Mouse (Mus musculus) frontal cortex, postnatal 14 days (tissue): ENCODE measurements around the gene Scrg1.
"Not testable (repeated sequence)": the region's sequence is repeated elsewhere in the genome, so short reads cannot be mapped to it uniquely, and the experiment has no call there.

ENCODE experiments used
- DNase-seq, 2 experiments: peaks; one replicate each; pipeline ENCODE4 v3.0.0; 2022; ENCODE audit warnings: low spot score in 2 of 2

The Scrg1 gene

DNA sequence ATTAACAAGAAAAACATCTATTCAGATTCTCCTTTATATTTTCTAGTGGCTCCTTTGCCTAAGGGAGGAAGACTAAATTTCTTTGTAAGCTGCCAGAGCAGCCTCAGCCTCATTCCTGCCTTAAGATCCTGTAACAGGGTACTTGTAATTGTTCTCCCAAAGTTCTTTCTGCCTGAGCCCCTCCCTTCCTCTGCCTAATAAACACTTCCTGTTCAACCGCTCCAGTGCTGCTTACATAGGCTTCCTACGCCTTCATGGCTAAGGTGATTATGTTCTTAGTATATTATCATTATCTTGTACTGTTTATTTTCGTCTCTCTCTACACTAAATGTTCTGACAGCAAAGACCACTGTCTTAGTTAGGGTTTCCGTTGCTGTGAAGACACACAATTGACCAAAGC lies 52.9 kb downstream of the Scrg1 start:
- no peak for DNase-seq

DNA sequence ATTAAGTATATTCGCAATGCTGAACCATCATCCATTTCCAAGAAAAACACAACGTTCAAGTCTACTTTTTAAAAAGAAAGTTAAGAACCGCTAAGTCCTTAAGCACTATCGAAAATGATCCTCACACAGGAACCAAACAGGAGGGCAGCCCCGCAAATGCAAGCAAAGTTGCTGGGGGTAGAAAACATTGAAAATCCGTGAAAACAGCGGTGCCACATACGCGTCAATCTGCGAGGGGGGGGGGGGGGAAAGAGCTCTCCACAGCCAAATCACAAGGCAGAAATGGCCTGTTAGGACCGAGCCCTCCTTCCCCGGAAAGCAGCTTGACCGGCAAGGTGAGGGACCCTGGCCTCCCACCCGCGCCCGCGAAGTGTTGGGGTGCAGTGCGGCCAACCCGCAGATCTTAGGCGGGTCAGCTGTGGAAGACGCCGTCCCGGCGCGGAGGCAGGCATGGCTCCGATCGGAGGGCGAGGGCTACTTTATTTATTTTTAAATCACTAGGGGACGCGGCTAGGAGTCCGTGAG lies 55.1 kb downstream of the Scrg1 start:
- DNase-seq = no peak

DNA sequence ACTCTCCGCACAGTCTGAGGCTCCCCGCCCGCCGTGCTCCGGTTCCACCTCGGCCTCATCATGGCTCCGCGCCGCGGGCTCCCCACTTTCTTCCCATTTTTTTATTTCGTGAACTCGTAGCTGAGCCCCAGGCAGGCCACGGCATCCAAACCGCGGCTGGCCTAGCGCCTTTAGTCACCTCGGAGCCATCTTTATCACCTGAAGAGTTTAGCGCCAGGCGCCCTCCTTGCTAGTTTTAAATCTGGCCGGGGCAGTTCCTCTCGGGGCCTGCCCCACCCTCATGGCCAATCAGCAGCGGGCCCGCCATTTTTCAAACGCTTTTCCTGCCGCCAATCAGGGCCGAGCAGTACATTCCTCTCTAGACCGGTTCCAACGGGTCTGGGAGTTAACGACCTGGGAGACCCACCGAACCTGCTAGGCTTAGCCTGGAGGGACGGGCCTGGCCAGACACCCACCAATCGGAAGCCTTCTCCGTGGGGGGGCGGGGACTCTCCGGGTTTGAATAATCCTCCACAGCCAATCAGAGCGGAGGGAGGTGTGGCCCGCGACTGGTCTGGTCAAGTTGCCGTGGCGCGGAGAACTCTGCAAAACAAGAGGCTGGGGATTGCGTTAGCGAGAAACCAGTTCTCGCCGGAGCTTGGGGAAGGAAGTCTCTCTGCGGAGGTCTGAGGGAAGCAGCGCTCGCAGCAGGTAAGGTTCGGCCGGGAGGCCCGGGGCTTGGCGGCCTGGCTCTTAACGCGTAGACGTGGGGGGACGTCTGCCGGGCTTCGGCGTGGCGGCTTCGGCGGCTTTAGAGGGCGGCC lies 55.8 kb downstream of the Scrg1 start, which contains the start of gene Hmgb2:
Gene Hmgb2 (plus strand): TSS at position 592 of the 803 bp plus-strand sequence.
- peak; percentile 99 to 100 for DNase-seq

DNA sequence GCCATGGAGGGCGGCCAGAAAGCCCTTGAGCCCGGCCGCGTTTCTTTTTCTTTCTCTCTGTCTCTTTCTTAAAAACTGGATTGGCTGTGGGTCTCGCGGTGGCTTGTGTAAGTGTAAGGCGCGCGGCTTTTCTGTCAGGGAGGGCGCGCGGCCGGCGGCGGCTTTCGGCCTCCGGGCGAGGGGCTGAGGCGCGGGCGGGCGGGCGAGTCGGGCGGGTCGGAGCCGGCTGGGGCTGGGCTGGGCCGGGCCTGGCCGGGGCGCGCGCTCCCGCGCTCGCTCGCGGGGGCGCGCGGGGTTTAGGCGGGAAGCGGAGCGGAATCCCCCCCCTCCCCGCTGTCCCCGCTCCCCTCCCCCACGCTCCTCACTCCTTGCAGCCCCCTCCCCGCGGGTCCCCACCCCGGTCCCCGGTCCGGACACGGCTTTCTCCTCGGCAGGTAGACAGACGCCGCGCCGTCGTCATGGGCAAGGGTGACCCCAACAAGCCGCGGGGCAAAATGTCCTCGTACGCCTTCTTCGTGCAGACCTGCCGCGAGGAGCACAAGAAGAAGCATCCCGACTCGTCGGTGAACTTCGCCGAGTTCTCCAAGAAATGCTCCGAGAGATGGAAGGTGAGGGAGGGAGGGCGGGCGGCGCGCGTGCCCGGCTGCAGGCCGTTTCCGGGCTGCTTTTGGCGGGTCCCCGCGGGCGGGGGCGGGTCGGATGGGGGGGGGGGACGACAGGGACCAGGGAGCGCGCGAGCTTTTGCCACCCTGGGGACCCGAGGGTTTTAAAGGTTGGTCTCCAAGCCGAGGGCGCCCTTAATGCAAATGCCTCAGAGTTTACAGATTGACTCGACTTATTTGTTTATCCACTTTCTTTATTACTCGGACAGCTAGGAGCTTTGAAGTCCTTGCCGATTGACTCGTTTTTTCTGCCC lies 56.7 kb downstream of the Scrg1 start:
- peak in 1 of 2 experiments; percentile 20 for DNase-seq

DNA sequence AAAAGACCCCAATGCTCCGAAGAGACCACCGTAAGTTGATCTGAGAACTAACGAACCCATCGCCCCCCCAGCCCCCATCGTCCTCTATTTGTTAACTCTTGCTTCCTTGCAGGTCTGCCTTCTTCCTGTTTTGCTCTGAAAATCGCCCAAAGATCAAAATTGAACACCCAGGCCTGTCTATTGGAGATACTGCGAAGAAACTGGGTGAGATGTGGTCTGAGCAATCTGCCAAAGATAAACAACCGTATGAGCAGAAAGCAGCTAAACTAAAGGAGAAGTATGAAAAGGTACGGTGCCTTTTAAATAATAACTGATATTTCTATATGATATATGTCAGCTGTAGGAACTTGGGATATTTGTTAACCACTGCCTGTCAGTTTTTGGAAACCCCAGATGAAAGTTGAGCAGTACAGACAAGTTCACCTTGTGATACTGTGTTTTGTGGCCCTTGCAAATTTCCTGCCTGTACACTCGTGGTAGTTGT lies 57.5 kb downstream of the Scrg1 start:
- DNase-seq = not testable (repeated sequence)

DNA sequence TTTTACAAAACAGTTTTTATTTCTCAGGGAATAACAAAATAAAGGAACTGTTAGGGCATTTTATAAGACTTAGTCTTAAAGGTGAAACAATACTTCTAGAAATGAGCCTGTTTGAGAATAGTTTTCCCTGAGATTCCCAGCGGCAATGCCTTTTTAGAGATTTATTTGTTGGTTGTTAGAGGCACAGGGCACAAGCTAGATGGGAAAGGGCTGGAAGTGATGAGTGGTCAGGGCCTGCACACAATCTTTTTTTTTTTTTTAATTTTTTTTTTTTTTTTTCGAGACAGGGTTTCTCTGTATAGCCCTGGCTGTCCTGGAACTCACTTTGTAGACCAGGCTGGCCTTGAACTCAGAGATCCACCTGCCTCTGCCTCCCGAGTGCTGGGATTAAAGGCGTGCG lies 61.0 kb downstream of the Scrg1 start:
- not testable (repeated sequence) for DNase-seq

DNA sequence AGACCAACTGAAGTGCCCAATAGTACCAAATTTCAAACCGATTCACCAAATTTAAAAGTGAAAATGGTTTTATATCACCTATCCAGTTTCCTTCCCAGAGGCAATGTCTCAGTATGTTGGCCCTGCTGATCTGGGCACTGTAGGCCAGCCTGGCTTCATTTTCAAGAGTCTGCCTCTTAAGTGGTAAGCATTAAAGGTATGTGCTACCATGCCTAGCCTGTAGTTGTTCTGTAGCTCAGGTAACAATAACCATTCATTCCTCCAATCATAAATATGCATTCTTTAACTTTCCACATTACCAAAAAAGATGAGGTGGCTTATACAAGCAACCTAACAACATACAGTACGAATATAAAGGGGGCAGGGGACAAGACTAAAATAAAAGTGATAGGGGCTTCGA lies 62.0 kb downstream of the Scrg1 start:
- no peak for DNase-seq

DNA sequence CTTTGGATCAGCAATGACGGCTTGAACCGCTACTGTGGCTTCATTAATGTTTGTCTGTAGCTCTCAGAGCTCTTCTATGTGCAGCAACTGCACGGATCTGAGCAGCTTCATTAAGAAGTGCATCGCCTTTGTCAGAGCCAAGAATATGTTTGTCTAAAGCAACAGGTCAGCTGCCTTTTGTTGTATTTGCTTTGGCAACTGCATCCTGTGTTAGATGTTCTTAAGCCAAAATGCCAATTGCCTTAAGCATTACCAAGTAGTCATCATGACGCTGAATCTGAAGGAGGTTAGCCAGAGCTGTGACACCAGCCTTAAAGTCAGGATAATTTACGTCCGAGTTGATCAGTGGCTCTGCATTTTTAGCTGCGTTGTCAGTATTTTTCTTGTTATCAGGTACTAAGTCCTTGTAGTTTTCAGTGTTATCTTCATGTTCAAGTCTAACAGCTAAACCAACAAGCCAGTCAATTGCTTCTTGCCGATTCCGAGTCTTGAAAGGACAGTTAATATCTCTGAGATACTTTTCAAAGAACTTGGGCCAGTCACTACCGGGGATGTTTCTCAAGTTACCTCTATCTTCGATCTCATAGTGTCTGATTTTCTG lies 64.6 kb downstream of the Scrg1 start:
- DNase-seq = no peak
